Mouse (Mus musculus) spleen, adult 2 months (tissue): ENCODE data around the gene Opn5. TPM values are rescaled to one million over a fixed set of nuclear protein-coding genes. Genes with fewer than 3 reads are reported as not detected.

ENCODE experiments used
- DNase-seq, 2 experiments: peaks; one replicate each; pipeline versions ENCODE4 v3.0.0 to v3.0.0-alpha.2; 2012 to 2021; ENCODE audit warnings: low spot score in 2 of 2, low read depth in 1 of 2
- H3K27ac ChIP-seq: fragments of 200-500 bp; 2 replicates; pipeline ENCODE4 v1.5.1; 2012; ENCODE audit warnings: low read length, inconsistent platforms; ENCODE audit not compliant: insufficient read depth
- H3K27me3 ChIP-seq: fragments of 200-500 bp; 2 replicates; pipeline ENCODE4 v1.6.1; 2012; ENCODE audit warnings: mild to moderate bottlenecking, moderate library complexity, low read length, inconsistent platforms; ENCODE audit not compliant: control insufficient read depth, insufficient read depth
- H3K36me3 ChIP-seq: fragments of 200-500 bp; 2 replicates; pipeline ENCODE4 v1.6.1; 2012; ENCODE audit warnings: mild to moderate bottlenecking, low read length, inconsistent platforms; ENCODE audit not compliant: control insufficient read depth, insufficient read depth
- H3K4me1 ChIP-seq: fragments of 200-500 bp; 2 replicates; pipeline ENCODE4 v1.6.1; 2011; ENCODE audit warnings: inconsistent platforms; ENCODE audit not compliant: control insufficient read depth, insufficient read depth, insufficient read length
- H3K4me3 ChIP-seq: fragments of 200-500 bp; 2 replicates; pipeline ENCODE4 v1.5.1; 2011; ENCODE audit warnings: mild to moderate bottlenecking, inconsistent platforms; ENCODE audit not compliant: insufficient read depth, insufficient read length; ENCODE audit errors: extremely low read depth
- CTCF ChIP-seq: fragments of 200-500 bp; IDR thresholded peaks from 2 replicates; pipeline ENCODE4 v1.5.1; 2011; ENCODE audit warnings: mild to moderate bottlenecking, inconsistent platforms; ENCODE audit not compliant: insufficient read depth, insufficient read length, insufficient replicate concordance; ENCODE audit errors: extremely low read depth
- POLR2A ChIP-seq: fragments of 200-500 bp; IDR thresholded peaks from 2 replicates; pipeline ENCODE4 v1.6.1; 2011; ENCODE audit warnings: low read depth, low read length, inconsistent platforms
- WGBS: fragments of 180-500 bp; shearing (Covaris S2); methylation state at CpG from one replicate; pipeline ENCODE4 v1.1.7; 2018; 5-methylcytosine and 5-hydroxymethylcytosine counted together
- polyA plus RNA-seq: library from polyadenylated mRNA; depleted of rRNA; stranded (reverse); fragments of >200 nt; gene quantifications from 2 replicates; pipeline ENCODE4 v1.2.3, GENCODE M21; 2012

Opn5 gene
- polyA plus RNA-seq, 1 experiment = not detected

- H3K4me3 ChIP-seq = no peak overlapping the region
- TF ChIP-seq CTCF = peak; percentile 33; the same call in 1 of the 2 replicates
- TF ChIP-seq POLR2A = no peak
- no peak overlapping the region for H3K27ac ChIP-seq
- H3K36me3 ChIP-seq = no peaks in the 10 kb centered on the region
- WGBS = 28% methylated on average over 15 of the region's 15 CpGs
- H3K4me1 ChIP-seq = no peaks in the 10 kb centered on the region
- no peak for DNase-seq
- no peaks in the 10 kb centered on the region for H3K27me3 ChIP-seq
Observed at GRCm38 (mm10) chr17:42602829-42603784, 8.1 kb downstream of the Opn5 start.

GRCm38 (mm10) chr17:42586486-42586885 is 24.7 kb downstream of the Opn5 start:
- no peak for TF ChIP-seq POLR2A
- Histone ChIP-seq H3K27ac (no peak overlapping the region), H3K27me3 (no peaks in the 10 kb centered on the region), H3K36me3 (no peaks in the 10 kb centered on the region), H3K4me1 (no peaks in the 10 kb centered on the region), H3K4me3 (no peak overlapping the region)
- 80% methylated on average over 1 of the region's 1 CpGs for WGBS
- no peak for DNase-seq

DNA sequence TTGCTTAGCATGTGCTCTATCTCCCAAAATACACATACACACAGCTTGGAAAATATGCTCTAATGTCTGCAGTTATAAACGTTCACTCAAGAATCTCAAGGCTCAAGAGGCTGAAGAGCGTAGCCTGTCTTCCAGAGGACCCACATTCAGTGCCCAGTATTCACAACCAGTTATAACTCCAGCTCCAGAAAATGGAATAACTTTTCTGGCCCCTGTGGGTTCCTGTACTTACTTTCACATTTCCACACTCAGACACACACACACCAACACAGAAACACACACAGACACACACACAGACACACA is 28.2 kb downstream of the Opn5 start:
- no peaks in the 10 kb centered on the region for H3K36me3 ChIP-seq
- WGBS = 87% methylated on average over 2 of the region's 2 CpGs
- no peak for TF ChIP-seq POLR2A
- no peak for TF ChIP-seq CTCF
- no peaks in the 10 kb centered on the region for H3K27me3 ChIP-seq
- H3K27ac ChIP-seq = no peak overlapping the region
- DNase-seq = no peak
- H3K4me1 ChIP-seq = no peaks in the 10 kb centered on the region
- H3K4me3 ChIP-seq = no peak overlapping the region

- no peaks in the 10 kb centered on the region for H3K36me3 ChIP-seq
- no peak for TF ChIP-seq CTCF
- TF ChIP-seq POLR2A = no peak
- no peaks in the 10 kb centered on the region for H3K27me3 ChIP-seq
- no peak overlapping the region for H3K4me3 ChIP-seq
- no peak for DNase-seq
- H3K27ac ChIP-seq = no peak overlapping the region
- H3K4me1 ChIP-seq = no peaks in the 10 kb centered on the region
- WGBS = 81% methylated on average over 1 of the region's 1 CpGs
Observed at GRCm38 (mm10) chr17:42582281-42583028, 28.7 kb downstream of the Opn5 start.

GRCm38 (mm10) chr17:42580623-42581022 is 30.6 kb downstream of the Opn5 start:
- Histone ChIP-seq H3K27me3 (no peaks in the 10 kb centered on the region), H3K36me3 (no peaks in the 10 kb centered on the region), H3K4me1 (no peaks in the 10 kb centered on the region), H3K4me3 (no peak overlapping the region), H3K27ac (no peak overlapping the region)
- 86% methylated on average over 4 of the region's 4 CpGs for WGBS
- TF ChIP-seq CTCF (no peak), POLR2A (no peak)
- DNase-seq = no peak

DNA sequence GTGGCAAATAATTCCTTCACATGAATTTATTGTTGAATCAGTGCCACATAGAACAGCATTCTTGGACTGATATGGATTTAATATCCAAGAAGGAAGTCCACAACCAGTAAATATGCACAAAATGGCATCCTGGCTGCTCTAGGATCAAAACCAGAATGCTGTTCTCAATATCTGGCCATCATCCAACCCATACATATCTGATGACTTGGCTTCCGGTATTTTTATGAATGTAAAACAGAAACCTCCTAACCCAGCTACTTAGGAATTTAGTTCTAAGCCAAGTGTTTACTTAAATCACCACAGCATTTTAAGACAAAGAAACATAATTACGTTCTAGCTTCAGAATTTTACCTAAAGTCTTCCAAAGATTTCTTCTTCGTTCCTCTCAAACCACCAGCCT is 31.0 kb downstream of the Opn5 start:
- Histone ChIP-seq H3K27me3 (no peaks in the 10 kb centered on the region), H3K4me1 (no peaks in the 10 kb centered on the region), H3K36me3 (no peaks in the 10 kb centered on the region), H3K4me3 (no peak overlapping the region), H3K27ac (no peak overlapping the region)
- no peak for DNase-seq
- TF ChIP-seq CTCF = no peak
- no peak for TF ChIP-seq POLR2A
- WGBS = 81% methylated on average over 3 of the region's 3 CpGs

GRCm38 (mm10) chr17:42576671-42577168 is 34.5 kb downstream of the Opn5 start:
- H3K4me3 ChIP-seq = no peak overlapping the region
- no peaks in the 10 kb centered on the region for H3K36me3 ChIP-seq
- no peak for TF ChIP-seq POLR2A
- TF ChIP-seq CTCF = no peak
- 73% methylated on average over 6 of the region's 6 CpGs for WGBS
- no peaks in the 10 kb centered on the region for H3K4me1 ChIP-seq
- DNase-seq = no peak
- H3K27me3 ChIP-seq = no peaks in the 10 kb centered on the region
- H3K27ac ChIP-seq = no peak overlapping the region
